ENCODE assay signal across 15 mouse cellular contexts in the genomic region with DNA sequence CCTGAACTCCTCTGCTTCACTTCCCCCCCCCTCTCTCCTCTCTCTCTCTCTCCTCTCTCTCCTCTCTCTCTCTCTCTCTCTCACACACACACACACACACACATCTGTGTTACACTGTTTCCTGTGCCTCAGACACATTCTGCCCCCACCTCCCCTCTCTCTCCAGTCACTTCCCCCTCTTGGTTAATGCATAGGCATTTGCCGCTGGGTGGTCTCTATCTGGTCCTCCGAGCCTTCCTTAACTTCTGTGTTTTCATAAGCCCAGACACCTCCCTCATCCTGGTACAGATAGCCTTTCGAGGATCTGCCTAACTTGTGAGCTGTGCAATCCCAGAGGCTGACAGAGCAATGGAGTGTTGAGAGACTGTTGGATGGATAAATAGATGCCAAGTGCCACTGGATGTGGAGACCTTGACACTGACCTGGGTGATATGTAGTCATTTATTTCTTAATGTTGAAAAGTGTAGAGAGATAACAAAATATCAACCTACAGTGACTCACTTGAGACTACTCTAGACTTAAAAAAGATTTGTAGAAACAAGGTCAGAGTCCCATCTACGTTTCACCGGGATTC. TPM values are rescaled to one million over a fixed set of nuclear protein-coding genes. Genes with fewer than 3 reads are reported as not detected.
A peak's percentile ranks its signal among the peaks of the same experiment; 100 is the strongest.
DNase-seq lines count a peak whose midpoint lies in the region; ATAC-seq and TF ChIP-seq lines count a peak whose summit lies in the region.
"Had no signal": no experiment of that assay in that cellular context is flagged by ENCODE, and none has a peak within 500 bp of the region (broad histone marks: within the 10 kb centered on the region; RNA-seq: fewer than 3 reads in every experiment).

No protein-coding gene starts in this region.

- H3K4me1 ChIP-seq in heart, embryonic 11.5 days (ENCODE audit: control insufficient read depth, insufficient read depth, low read length), result peaks cover 34% of the 10 kb centered on the region
- H3K4me1 ChIP-seq in lung, embryonic 14.5 days (ENCODE audit: insufficient read depth), result peaks cover 25% of the 10 kb centered on the region

- no peaks in the 10 kb centered on the region for H3K27me3 ChIP-seq in heart, embryonic 11.5 days (ENCODE audit: control insufficient read depth, insufficient read depth, low read length)
- no peaks in the 10 kb centered on the region for H3K27me3 ChIP-seq in lung, embryonic 14.5 days (ENCODE audit: insufficient read depth, low read length)
- H3K27me3 ChIP-seq: embryonic facial prominence, embryonic 15.5 days; midbrain, embryonic 15.5 days had no signal

- H3K9ac ChIP-seq in heart, embryonic 11.5 days (ENCODE audit: low read depth, low read length), result no peak overlapping the region
- no peak overlapping the region for H3K9ac ChIP-seq in lung, embryonic 14.5 days
- H3K9ac ChIP-seq: embryonic facial prominence, embryonic 15.5 days; forebrain, embryonic 12.5 days; midbrain, embryonic 15.5 days had no signal

- DNase-seq in heart, postnatal 10 days, result no peak
- peak; percentile 73 for DNase-seq in lung, embryonic 14.5 days
- no peak for DNase-seq in lung, postnatal 14 days
- no peak for DNase-seq in retina, postnatal 1 day
- DNase-seq: cerebellum, adult 18-20 months; heart, postnatal 36 days; kidney, postnatal 10 days; lung, postnatal 4 days; right cerebral cortex, postnatal 14 days had no signal

- 35% methylated on average over 5 of the region's 5 CpGs for WGBS in heart, embryonic 11.5 days (ENCODE audit: insufficient replicate concordance)
- 23% methylated on average over 5 of the region's 5 CpGs for WGBS in lung, embryonic 14.5 days

- H3K9me3 ChIP-seq in heart, embryonic 11.5 days (replicated peaks; ENCODE audit: control insufficient read depth, low read length), result no peaks in the 10 kb centered on the region
- H3K9me3 ChIP-seq in lung, embryonic 14.5 days (ENCODE audit: low read depth, low read length), result no peaks in the 10 kb centered on the region
- H3K9me3 ChIP-seq: embryonic facial prominence, embryonic 15.5 days; forebrain, embryonic 12.5 days; midbrain, embryonic 15.5 days had no signal

- TF ChIP-seq CTCF in lung, embryonic 14.5 days (IDR thresholded peaks at IDR 0.05; ENCODE audit: low read depth), result no peak

- intact Hi-C loops in heart, postnatal 10 days (cut with DNase I), result no loop called here

- no peaks in the 10 kb centered on the region for H3K36me3 ChIP-seq in heart, embryonic 11.5 days (ENCODE audit: control insufficient read depth, insufficient read depth, low read length)
- no peaks in the 10 kb centered on the region for H3K36me3 ChIP-seq in lung, embryonic 14.5 days (ENCODE audit: insufficient read depth)
- H3K36me3 ChIP-seq: embryonic facial prominence, embryonic 15.5 days; forebrain, embryonic 12.5 days; midbrain, embryonic 15.5 days had no signal

- peak overlapping the region; percentile 1; the same call in 1 of the 2 replicates for H3K4me2 ChIP-seq in heart, embryonic 11.5 days
- no peak overlapping the region for H3K4me2 ChIP-seq in lung, embryonic 14.5 days
- H3K4me2 ChIP-seq: forebrain, embryonic 12.5 days; midbrain, embryonic 15.5 days had no signal

- H3K27ac ChIP-seq in heart, embryonic 11.5 days (ENCODE audit: low read depth, low read length), result no peak overlapping the region
- peak overlapping the region; percentile 82 for H3K27ac ChIP-seq in lung, embryonic 14.5 days (ENCODE audit: low read depth)
- H3K27ac ChIP-seq: forebrain, embryonic 12.5 days; midbrain, embryonic 15.5 days had no signal

- 0 out of 2 replicates have a peak, but pooled peaks have one; percentile 23 for ATAC-seq in heart, embryonic 11.5 days (replicated peaks; ENCODE audit: insufficient number of reproducible peaks, low FRiP score, low TSS enrichment)
- peak; percentile 32; the same call in 1 of the 2 replicates for ATAC-seq in lung, embryonic 14.5 days (ENCODE audit: insufficient read depth)
- peak; percentile 77 for ATAC-seq in common myeloid progenitor, adult 5-6 weeks (replicated peaks; ENCODE audit: low read depth, poor library complexity, severe bottlenecking)
- peak; percentile 74 for ATAC-seq in granulocyte monocyte progenitor cell, adult 5-6 weeks (replicated peaks; ENCODE audit: poor library complexity, severe bottlenecking)
- ATAC-seq: midbrain, embryonic 15.5 days had no signal

- H3K4me3 ChIP-seq in heart, embryonic 11.5 days (ENCODE audit: low read depth, low read length), result no peak overlapping the region
- H3K4me3 ChIP-seq in lung, embryonic 14.5 days (ENCODE audit: low read depth, low read length), result no peak overlapping the region
- H3K4me3 ChIP-seq: embryonic facial prominence, embryonic 15.5 days; forebrain, embryonic 12.5 days; midbrain, embryonic 15.5 days had no signal

RNA-seq across cellular contexts. Expression of a gene that starts 29.0 kb away (rescaled TPM):
- polyA plus RNA-seq in heart, embryonic 11.5 days (2014; fragmentation: Nextera tagmentation; extraction: Ambion mirVana), result 4.4 and 4.6 TPM in 2 replicates
- 1 to 10 TPM; 8.9 to 9.4 TPM for total RNA-seq in heart, postnatal 10 days (2021)
- 21.3 and 22.0 TPM in 2 replicates for polyA plus RNA-seq in lung, embryonic 14.5 days (2014; fragmentation: Nextera tagmentation; extraction: Ambion mirVana)
- total RNA-seq in common myeloid progenitor, adult 5-6 weeks (2017), result not detected in 2 replicates
- total RNA-seq in granulocyte monocyte progenitor cell, adult 5-6 weeks (2014; fragmentation: Nextera tagmentation), result not detected in 2 replicates
- total RNA-seq in granulocyte monocyte progenitor cell, adult 5-6 weeks (2017), result 1.6 TPM in 1 of 2 replicates, not detected in the other

Comparison
In these comparisons a context has a peak if more than half of its experiments do, and no peak if none do; other contexts are left out.
1. ATAC-seq: peak in every context shown above with its lines; median percentile 77 in common myeloid progenitor, adult 5-6 weeks; 74 in granulocyte monocyte progenitor cell, adult 5-6 weeks; 32 in lung, embryonic 14.5 days; 23 in heart, embryonic 11.5 days.